Mouse (Mus musculus) embryonic facial prominence, embryonic 14.5 days (tissue): Measurements from ENCODE around the gene Aspscr1. TPM values are rescaled to one million over a fixed set of nuclear protein-coding genes. Genes with fewer than 3 reads are reported as not detected.
A peak's percentile ranks its signal among the peaks of the same experiment; 100 is the strongest.

Source experiments
- ATAC-seq: fragments of 200-750 bp; cut with Nextera tagmentation; 2 replicates; pipeline ENCODE4 v1.8.0; 2017; ENCODE audit warnings: low read depth, moderate number of reproducible peaks, moderate TSS enrichment
- DNase-seq: peaks from one replicate; pipeline ENCODE4 v3.0.0-alpha.2; 2015; ENCODE audit warnings: low spot score
- H3K27ac ChIP-seq: fragments of 300-500 bp; sonication (generic); replicated peaks from 2 replicates; pipeline ENCODE4 v1.5.1; 2014; ENCODE audit warnings: low read depth, mild to moderate bottlenecking, low read length, moderate library complexity
- H3K27me3 ChIP-seq: fragments of 300-500 bp; sonication (generic); replicated peaks from 2 replicates; pipeline ENCODE4 v1.6.1; 2014; ENCODE audit warnings: low read length; ENCODE audit not compliant: control insufficient read depth, insufficient read depth
- H3K36me3 ChIP-seq: fragments of 300-500 bp; sonication (generic); 2 replicates; pipeline ENCODE4 v1.6.1; 2014; ENCODE audit warnings: low read length, mixed read lengths; ENCODE audit not compliant: control insufficient read depth, insufficient read depth
- H3K4me1 ChIP-seq: fragments of 300-500 bp; sonication (generic); 2 replicates; pipeline ENCODE4 v1.6.1; 2014; ENCODE audit warnings: antibody characterized with exemption, low read length; ENCODE audit not compliant: control insufficient read depth, insufficient read depth
- H3K4me2 ChIP-seq: fragments of 300-500 bp; sonication (generic); 2 replicates; pipeline ENCODE4 v1.6.1; 2014; ENCODE audit warnings: low read depth, mild to moderate bottlenecking, low read length, moderate library complexity, mixed read lengths
- H3K4me3 ChIP-seq: fragments of 300-500 bp; sonication (generic); 2 replicates; pipeline ENCODE4 v1.5.1; 2014; ENCODE audit warnings: low read depth, mild to moderate bottlenecking, low read length
- H3K9ac ChIP-seq: fragments of 300-500 bp; sonication (generic); 2 replicates; pipeline ENCODE4 v1.6.1; 2014; ENCODE audit warnings: low read depth, mild to moderate bottlenecking, low read length, moderate library complexity, mixed read lengths
- H3K9me3 ChIP-seq: fragments of 300-500 bp; sonication (generic); 2 replicates; pipeline ENCODE4 v1.6.1; 2016; ENCODE audit warnings: low read length; ENCODE audit not compliant: control insufficient read depth
- WGBS: fragments of 180-500 bp; shearing (Covaris S2); extraction: QIAGEN DNeasy Blood & Tissue Kit; methylation state at CpG from one replicate; pipeline ENCODE4 v1.1.7; 2014; 5-methylcytosine and 5-hydroxymethylcytosine counted together
- microRNA-seq: library from miRNA; unstranded; fragments of <30 nt; microRNA quantifications from one replicate; pipeline ENCODE4, GENCODE M21; 2016; ENCODE audit warnings: borderline number of aligned reads
- polyA plus RNA-seq: library from polyadenylated mRNA; unstranded; fragments of >200 nt; fragmentation: Nextera tagmentation; extraction: Ambion mirVana; gene quantifications from 2 replicates; pipeline ENCODE4 v1.2.1, GENCODE M21; 2014

The Aspscr1 gene
- polyA plus RNA-seq, 1 experiment from 2014 or later = 93.1 TPM

- ATAC-seq = no peak
- no peaks in the 10 kb centered on the region for H3K27me3 ChIP-seq
Measured at GRCm38 (mm10) chr11:120740981-120741380, 68.2 kb downstream of the Aspscr1 start.

DNA sequence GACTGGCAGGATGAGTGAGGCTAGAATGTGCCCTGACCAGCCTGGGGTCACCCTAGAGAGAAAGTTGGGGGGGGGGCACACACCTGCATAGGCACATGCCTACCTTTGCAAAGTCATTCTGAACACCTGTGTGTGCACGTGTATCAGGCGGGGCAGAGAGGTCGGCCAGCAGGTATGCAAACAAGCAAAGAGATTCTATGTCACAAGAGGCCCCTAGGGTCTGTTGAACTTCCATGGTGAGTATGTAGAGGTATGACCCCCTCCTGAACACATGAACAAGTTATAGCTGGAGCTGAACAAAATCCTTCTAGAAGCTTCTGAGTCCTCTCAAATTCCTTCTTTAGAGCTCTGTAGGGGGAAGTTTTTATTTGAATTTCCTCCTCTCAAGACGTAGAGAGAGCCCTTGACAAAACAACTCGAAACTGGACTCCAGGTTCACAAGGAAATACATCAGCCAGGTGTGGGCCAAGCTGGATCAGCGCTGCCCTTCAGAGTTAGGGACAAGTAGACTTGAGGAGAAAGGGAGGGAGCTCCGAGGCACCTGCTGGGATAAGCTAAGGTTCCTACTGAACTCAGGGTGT is 71.4 kb downstream of the Aspscr1 start:
- no peaks in the 10 kb centered on the region for H3K36me3 ChIP-seq
- H3K4me3 ChIP-seq = no peak overlapping the region
- WGBS = 67% methylated on average over 7 of the region's 7 CpGs

More at GRCm38 (mm10) chr11:120740981-120741380, 68.2 kb downstream of the Aspscr1 start:
- WGBS = 91% methylated on average over 5 of the region's 5 CpGs
- DNase-seq = no peak
- no peak overlapping the region for H3K4me2 ChIP-seq
- no peaks in the 10 kb centered on the region for H3K9me3 ChIP-seq
- H3K9ac ChIP-seq = no peak overlapping the region
- H3K4me1 ChIP-seq = no peaks in the 10 kb centered on the region
- H3K36me3 ChIP-seq = no peaks in the 10 kb centered on the region
- no peak overlapping the region for H3K27ac ChIP-seq
- no peak overlapping the region for H3K4me3 ChIP-seq

DNA sequence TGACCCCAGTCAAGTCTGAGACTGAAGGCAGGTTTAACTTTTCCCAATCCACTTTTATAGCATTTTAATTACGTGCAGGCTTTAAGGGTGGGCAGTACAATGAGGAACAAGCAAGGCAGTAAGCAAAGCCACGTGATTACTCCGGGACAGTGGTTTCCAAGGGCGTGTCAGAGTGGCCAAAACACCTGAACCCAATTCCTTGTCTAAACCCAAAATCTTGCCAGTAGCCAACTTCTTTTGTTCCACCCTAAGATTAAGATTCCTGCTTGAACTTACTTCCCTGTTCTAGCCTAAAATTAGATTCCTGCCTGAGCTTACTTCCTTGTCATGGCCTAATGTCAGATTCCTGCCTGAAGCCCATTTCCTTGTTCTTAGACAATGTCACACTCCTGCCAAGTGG is 75.2 kb downstream of the Aspscr1 start:
- Histone ChIP-seq H3K36me3 (no peaks in the 10 kb centered on the region), H3K9me3 (no peaks in the 10 kb centered on the region), H3K4me1 (no peaks in the 10 kb centered on the region), H3K4me2 (no peak overlapping the region), H3K27me3 (no peaks in the 10 kb centered on the region), H3K4me3 (no peak overlapping the region), H3K9ac (no peak overlapping the region), H3K27ac (no peak overlapping the region)
- ATAC-seq = 0 out of 2 replicates have a peak, but pooled peaks have one; percentile 22
- DNase-seq = no peak
- WGBS = 80% methylated on average over 4 of the region's 4 CpGs

More for the DNA sequence above, 71.4 kb downstream of the Aspscr1 start:
- H3K27ac ChIP-seq = no peak overlapping the region
- H3K9me3 ChIP-seq = no peaks in the 10 kb centered on the region
- H3K4me2 ChIP-seq = no peak overlapping the region
- DNase-seq (peak; percentile 40), ATAC-seq (peak; percentile 70; the same call in 1 of the 2 replicates)
- H3K4me1 ChIP-seq = no peaks in the 10 kb centered on the region
- H3K27me3 ChIP-seq = no peaks in the 10 kb centered on the region
- H3K9ac ChIP-seq = no peak overlapping the region

DNA sequence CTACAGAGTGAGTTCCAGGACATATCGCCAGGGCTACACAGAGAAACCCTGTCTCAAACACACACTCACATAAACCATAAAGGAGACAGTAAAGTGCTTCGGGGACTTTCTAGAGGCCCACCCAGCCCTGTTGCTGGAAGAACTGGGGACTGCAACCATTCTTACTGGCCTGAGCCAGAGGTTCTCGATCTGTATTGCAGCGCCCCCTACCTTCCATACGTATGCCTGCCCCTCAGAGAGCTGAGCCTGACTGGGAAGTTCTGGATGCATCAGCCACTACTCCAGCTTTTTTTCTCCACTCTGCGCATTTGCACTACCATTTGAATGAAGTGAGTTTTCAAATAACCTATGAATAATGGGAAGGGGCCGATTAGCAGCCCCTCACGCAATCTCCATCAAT is 76.7 kb downstream of the Aspscr1 start:
- Histone ChIP-seq H3K9ac (no peak overlapping the region), H3K4me2 (no peak overlapping the region), H3K27ac (no peak overlapping the region), H3K9me3 (no peaks in the 10 kb centered on the region), H3K4me1 (no peaks in the 10 kb centered on the region), H3K36me3 (no peaks in the 10 kb centered on the region), H3K4me3 (no peak overlapping the region), H3K27me3 (no peaks in the 10 kb centered on the region)
- ATAC-seq (no peak), DNase-seq (no peak)
- 61% methylated on average over 8 of the region's 8 CpGs for WGBS

DNA sequence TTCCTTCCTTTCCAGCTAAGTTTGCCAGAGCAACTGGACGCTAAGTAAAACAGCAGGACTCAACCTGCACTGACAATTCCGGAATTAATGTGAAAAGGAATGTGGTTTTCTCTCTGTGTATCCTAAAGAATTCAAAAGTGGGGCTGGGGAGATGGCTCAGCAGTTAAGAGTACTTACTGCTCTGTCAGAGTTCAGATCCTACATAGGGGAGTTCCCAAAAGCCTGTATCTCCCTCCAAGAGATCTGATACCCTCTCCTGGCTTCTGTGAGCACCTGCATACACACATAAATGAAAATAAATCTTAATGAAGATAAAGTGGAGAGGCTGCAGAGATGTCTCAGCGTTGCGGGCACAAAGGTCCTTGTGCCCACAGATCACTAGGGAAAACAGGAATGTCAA is 78.8 kb downstream of the Aspscr1 start:
- Histone ChIP-seq H3K4me2 (no peak overlapping the region), H3K4me1 (no peaks in the 10 kb centered on the region), H3K9ac (no peak overlapping the region), H3K9me3 (no peaks in the 10 kb centered on the region), H3K36me3 (no peaks in the 10 kb centered on the region), H3K27ac (no peak overlapping the region), H3K4me3 (no peak overlapping the region), H3K27me3 (no peaks in the 10 kb centered on the region)
- ATAC-seq = no peak
- DNase-seq = no peak
- WGBS = 57% methylated on average over 4 of the region's 4 CpGs

Small RNAs within 50 kb of the gene (microRNA-seq; reads per million reads assigned to microRNA genes)
- gene Mir6936 = 0.83 reads per million

Other genes with a start within 250 kb of the Aspscr1 start
- gene Nploc4, start 235.3 kb upstream of the Aspscr1 start, polyA plus RNA-seq = 38.1 and 44.6 TPM in 2 replicates
- 0.63 TPM in 1 of 2 replicates, not detected in the other for gene Tspan10, start 230.3 kb upstream of the Aspscr1 start, polyA plus RNA-seq
- gene Pde6g, start 219.5 kb upstream of the Aspscr1 start, polyA plus RNA-seq = not detected in 2 replicates
- 12.8 and 15.3 TPM in 2 replicates for gene Oxld1, start 214.9 kb upstream of the Aspscr1 start, polyA plus RNA-seq
- 27.7 and 27.9 TPM in 2 replicates for gene Ccdc137, start 214.9 kb upstream of the Aspscr1 start, polyA plus RNA-seq
- gene Arl16, start 205.4 kb upstream of the Aspscr1 start, polyA plus RNA-seq = 43.2 and 46.4 TPM in 2 replicates
- 135 and 148 TPM in 2 replicates for gene Mrpl12, start 188.4 kb upstream of the Aspscr1 start, polyA plus RNA-seq
- 47.6 and 53.1 TPM in 2 replicates for gene Slc25a10, start 181.1 kb upstream of the Aspscr1 start, polyA plus RNA-seq
- 1.0 and 1.4 TPM in 2 replicates for gene Gcgr, start 142.3 kb upstream of the Aspscr1 start, polyA plus RNA-seq
- 238 and 253 TPM in 2 replicates for gene Mcrip1, start 123.2 kb upstream of the Aspscr1 start, polyA plus RNA-seq
- 9.6 and 9.7 TPM in 2 replicates for gene Ppp1r27, start 121.8 kb upstream of the Aspscr1 start, polyA plus RNA-seq
- gene P4hb, start 99.7 kb upstream of the Aspscr1 start, polyA plus RNA-seq = 996 and 1,037 TPM in 2 replicates
- gene Arhgdia, start 91.3 kb upstream of the Aspscr1 start, polyA plus RNA-seq = 558 and 609 TPM in 2 replicates
- gene Alyref, start 74.6 kb upstream of the Aspscr1 start, polyA plus RNA-seq = 406 and 433 TPM in 2 replicates
- gene Anapc11, start 74.6 kb upstream of the Aspscr1 start, polyA plus RNA-seq = 238 and 242 TPM in 2 replicates
- gene Npb, start 64.5 kb upstream of the Aspscr1 start, polyA plus RNA-seq = 1.3 and 1.8 TPM in 2 replicates
- gene Pcyt2, start 55.0 kb upstream of the Aspscr1 start, polyA plus RNA-seq = 88.8 and 97.5 TPM in 2 replicates
- 21.8 and 23.0 TPM in 2 replicates for gene Sirt7, start 47.7 kb upstream of the Aspscr1 start, polyA plus RNA-seq
- 26.3 and 26.8 TPM in 2 replicates for gene Mafg, start 39.4 kb upstream of the Aspscr1 start, polyA plus RNA-seq
- 56.7 and 64.7 TPM in 2 replicates for gene Pycr1, start 29.2 kb upstream of the Aspscr1 start, polyA plus RNA-seq
- gene Myadml2, start 24.8 kb upstream of the Aspscr1 start, polyA plus RNA-seq = 3.4 and 3.6 TPM in 2 replicates
- gene Notum, start 11.8 kb upstream of the Aspscr1 start, polyA plus RNA-seq = 3.6 and 4.9 TPM in 2 replicates
- 139 and 145 TPM in 2 replicates for gene Cenpx, start 40.8 kb downstream of the Aspscr1 start, polyA plus RNA-seq
- gene Lrrc45, start 41.0 kb downstream of the Aspscr1 start, polyA plus RNA-seq = 46.5 and 50.7 TPM in 2 replicates
- gene Rac3, start 48.5 kb downstream of the Aspscr1 start, polyA plus RNA-seq = 16.5 and 16.6 TPM in 2 replicates
- 23.5 and 27.0 TPM in 2 replicates for gene Dcxr, start 54.3 kb downstream of the Aspscr1 start, polyA plus RNA-seq
- 58.3 and 113 TPM in 2 replicates for gene Cbr2, start 59.1 kb downstream of the Aspscr1 start, polyA plus RNA-seq
- 3.0 and 4.8 TPM in 2 replicates for gene Hmga1b, start 89.8 kb downstream of the Aspscr1 start, polyA plus RNA-seq
- 32.5 and 36.9 TPM in 2 replicates for gene Rfng, start 111.2 kb downstream of the Aspscr1 start, polyA plus RNA-seq
- 207 and 219 TPM in 2 replicates for gene Gps1, start 111.3 kb downstream of the Aspscr1 start, polyA plus RNA-seq
- 51.0 and 63.8 TPM in 2 replicates for gene Dus1l, start 123.4 kb downstream of the Aspscr1 start, polyA plus RNA-seq
- 67.2 and 77.4 TPM in 2 replicates for gene Fasn, start 151.6 kb downstream of the Aspscr1 start, polyA plus RNA-seq